Mouse (Mus musculus) layer of hippocampus, adult 9-10 months (tissue): Measurements from ENCODE around the gene Hbq1a.
"Not testable (repeated sequence)": the region's sequence is repeated elsewhere in the genome, so short reads cannot be mapped to it uniquely, and the experiment has no call there.

Experiments used
- DNase-seq: peaks from one replicate; pipeline ENCODE4 v3.0.0; 2022; ENCODE audit warnings: low spot score

The Hbq1a gene

DNA sequence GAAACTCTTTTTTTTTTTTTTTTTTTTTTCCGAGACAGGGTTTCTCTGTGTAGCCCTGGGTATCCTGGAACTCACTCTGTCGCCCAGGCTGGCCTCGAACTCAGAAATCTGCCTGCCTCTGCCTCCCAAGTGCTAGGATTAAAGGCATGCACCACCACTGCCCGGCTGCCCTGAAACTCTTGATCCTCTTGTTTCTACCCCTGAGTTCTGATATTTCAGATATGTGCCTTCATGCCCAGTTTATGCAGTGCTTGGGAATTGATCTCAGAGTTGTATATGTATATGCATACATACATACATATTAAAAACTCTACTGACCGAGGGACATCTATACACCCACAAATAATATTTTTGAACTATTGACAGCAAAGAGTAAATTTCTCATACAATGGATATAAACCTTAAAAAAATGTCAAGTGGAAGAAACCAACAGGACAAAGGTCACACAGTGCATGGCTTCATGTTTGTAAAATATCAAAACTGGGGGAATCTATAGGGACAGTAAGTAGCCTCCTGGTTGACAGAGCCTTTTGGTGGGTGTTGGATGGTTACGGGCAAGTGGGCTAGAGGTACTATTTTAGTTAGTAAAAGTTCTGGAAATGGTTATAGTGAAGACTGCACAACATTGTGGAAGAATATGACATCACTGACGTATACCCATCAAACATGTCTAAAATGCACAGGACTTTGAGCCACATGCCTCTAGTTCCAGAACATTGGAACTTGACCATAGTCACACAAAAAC is 14.7 kb upstream of the Hbq1a start:
- no peak for DNase-seq

DNA sequence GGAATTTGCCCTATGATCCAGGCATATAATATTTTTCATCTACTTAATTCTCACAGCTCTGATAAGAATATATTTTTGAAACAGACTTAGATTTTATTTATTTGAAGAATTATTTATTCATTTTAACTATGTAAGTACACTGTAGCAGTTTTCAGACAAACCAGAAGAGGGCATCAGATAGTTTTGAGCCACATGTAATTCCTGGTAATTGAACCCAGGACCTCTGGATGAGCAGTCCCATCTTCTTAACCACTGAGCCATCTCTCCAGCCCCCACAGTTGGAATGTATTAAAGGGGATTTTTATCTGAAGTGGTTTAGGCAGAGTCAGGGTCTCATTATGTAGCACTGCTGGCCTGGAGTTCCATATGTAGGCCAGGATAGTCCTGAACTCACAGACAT is 14.0 kb upstream of the Hbq1a start:
- not testable (repeated sequence) for DNase-seq

DNA sequence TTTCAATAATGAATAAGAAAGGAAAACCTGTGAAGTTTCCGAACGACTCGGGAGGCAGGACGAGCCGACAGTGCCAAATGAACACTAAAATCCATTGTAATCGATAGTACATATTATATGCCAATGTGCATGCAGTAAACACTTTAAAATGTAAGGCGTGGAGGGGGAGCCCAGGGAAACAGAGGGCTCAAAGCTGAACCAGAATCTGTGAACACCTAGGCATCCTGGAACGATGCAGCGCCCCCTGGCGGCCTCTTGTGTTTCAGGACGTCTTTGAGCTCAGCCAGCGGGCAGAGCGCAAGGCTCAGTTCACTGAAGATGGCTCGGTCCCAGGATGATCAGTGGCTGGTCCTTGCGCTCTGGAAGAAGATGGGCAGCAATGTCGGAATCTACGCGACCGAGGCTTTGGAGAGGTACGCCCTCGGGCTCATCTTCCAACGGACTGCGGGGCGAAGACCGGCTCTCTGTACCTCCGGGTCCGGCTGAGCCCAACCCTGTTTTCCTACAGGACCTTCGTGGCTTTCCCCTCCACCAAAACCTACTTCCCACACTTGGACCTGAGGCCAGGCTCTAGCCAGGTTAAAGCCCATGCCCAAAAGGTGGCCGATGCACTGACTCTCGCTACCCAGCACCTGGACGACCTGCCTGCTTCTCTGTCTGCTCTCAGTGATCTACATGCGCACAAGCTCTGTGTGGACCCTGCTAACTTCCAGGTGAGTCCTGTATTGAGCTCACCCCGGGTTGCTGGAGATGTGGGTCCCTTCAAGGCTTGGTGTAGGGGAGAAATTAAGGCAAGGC is 13.0 kb upstream of the Hbq1a start, which contains the start of gene Hbq1b:
Gene Hbq1b (plus strand): TSS at position 271 of the 798 bp plus-strand sequence.
- peak; percentile 78 for DNase-seq

DNA sequence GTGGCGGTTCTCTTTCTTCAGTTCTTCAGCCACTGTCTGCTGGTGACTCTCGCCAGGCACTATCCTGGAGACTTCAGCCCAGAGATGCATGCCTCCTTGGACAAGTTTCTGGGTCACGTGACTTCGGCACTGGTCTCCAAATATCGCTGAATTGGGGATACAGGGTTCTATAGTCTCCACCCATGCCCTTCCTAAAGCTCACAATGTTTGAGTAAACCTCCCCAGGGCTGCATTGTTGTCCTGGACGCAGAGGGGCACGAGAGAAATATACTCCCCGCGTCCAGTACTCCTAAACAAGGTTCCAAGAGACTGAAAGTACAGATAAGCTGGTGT is 12.4 kb upstream of the Hbq1a start:
- no peak for DNase-seq

DNA sequence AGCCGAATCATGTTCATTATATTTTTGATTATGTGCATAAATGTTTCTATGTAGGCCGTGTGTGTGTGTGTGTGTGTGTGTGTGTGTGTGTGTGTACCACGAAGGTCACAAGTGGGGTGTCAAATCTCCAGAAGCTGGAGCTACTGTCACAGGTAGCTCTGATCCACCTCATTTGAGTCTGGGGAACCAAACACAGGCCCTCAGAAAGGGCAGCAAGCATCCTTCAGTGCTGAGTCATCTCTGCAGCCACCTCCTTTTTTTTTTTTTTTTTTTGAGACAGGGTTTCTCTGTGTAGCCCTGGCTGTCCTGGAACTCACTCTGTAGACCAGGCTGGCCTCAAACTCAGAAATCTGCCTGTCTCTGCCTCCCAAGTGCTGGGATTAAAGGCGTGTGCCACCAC is 7.0 kb upstream of the Hbq1a start:
- DNase-seq: not testable (repeated sequence)

DNA sequence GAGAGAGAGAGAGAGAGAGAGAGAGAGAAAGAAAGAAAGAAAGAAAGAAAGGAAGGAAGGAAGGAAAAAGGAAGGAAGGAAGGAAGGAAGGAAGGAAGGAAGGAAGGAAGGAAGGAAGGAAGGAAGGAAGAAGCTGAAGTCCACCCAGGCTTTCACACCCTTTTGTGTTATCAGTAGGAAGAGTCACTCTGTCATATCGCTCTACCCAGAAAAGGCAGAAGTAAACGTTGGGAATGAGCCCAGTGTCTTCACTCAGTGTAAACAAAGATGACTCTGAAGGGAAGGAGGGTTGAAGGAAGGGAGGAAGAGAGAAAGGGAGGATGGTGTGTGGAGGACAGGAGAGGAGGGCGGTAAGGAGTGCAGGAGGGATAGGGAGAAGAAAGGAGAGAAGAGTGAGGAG is 6.4 kb upstream of the Hbq1a start:
- DNase-seq: not testable (repeated sequence)

DNA sequence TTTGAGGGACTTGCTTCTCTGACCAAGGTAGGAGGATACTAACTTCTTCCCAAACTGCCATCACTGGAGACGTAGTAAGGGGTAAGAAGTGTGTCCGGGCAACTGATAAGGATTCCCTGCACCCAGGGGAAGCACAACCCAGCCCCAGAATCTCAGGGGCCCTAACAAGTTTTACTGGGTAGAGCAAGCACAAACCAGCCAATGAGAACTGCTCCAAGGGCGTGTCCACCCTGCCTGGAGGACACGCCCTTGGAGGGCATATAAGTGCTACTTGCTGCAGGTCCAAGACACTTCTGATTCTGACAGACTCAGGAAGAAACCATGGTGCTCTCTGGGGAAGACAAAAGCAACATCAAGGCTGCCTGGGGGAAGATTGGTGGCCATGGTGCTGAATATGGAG is 3.7 kb upstream of the Hbq1a start, which contains the start of gene Hba-a2:
Gene Hba-a2 (plus strand): TSS at position 287 of the 400 bp plus-strand sequence.
- DNase-seq: not testable (repeated sequence)

DNA sequence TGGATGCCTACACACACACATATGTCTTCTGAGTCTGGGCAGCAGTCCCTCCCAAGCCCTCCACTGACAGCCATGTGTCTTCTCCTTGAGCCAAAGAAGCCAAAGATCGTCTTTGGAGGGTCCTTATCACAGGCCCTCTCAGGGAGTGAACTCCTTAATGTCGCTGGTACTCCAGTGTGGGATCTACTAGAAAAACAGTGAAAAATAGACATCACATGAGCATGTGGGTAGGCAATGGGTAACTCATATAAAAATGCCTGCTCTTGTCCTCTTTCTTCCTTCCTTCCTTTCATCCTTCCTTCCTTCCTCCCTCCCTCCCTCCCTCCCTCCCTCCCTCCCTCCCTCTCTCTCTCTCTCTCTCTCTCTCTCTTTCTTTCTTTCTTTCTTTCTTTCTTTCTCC is 2.5 kb upstream of the Hbq1a start:
- not testable (repeated sequence) for DNase-seq

DNA sequence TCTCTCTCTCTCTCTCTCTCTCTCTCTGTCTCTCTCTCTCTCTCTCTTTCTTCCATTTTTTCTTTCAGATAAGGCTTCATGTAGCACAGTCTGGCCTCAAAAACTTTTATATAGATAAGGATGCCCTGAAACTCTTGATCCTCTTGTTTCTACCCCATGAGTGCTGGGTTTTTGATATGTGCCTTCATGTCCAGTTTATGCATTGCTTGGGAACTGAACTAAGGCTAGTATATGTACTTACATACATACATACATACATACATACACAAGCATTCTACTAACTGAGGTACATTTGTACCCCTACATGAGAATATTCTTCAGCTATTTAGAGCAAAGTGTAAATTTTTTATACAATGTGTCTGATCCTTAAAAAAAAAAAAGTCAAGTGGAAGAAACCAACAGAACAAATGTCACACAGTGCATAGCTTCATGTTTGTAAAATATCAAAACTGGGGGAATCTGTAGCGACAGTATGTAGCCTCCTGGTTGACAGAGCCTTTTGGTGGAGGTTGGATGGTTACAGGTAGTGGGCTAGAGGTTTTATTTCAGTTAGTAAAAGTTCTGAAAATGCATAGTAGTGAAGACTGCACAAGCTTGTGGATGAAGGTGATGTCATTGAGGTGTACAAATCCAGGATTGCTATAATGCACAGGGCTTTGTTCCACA is 1.9 kb upstream of the Hbq1a start:
- no peak for DNase-seq

DNA sequence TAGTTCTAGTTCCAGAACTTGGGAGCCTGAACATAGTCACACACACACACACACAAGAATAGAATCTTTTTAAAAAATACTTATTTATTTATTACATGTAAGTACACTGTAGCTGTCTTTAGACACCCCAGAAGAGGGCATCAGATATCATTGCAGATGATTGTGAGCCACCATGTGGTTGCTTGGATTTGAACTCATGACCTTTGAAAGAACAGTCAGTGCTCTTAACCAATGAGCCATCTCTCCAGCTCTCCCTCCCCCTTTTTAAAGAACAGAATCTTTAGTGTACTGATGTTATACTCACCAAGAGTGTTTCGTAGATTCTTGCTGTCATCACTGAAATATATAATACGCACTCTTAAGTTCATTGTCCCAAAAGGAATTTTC is 1.3 kb upstream of the Hbq1a start:
- DNase-seq: no peak

DNA sequence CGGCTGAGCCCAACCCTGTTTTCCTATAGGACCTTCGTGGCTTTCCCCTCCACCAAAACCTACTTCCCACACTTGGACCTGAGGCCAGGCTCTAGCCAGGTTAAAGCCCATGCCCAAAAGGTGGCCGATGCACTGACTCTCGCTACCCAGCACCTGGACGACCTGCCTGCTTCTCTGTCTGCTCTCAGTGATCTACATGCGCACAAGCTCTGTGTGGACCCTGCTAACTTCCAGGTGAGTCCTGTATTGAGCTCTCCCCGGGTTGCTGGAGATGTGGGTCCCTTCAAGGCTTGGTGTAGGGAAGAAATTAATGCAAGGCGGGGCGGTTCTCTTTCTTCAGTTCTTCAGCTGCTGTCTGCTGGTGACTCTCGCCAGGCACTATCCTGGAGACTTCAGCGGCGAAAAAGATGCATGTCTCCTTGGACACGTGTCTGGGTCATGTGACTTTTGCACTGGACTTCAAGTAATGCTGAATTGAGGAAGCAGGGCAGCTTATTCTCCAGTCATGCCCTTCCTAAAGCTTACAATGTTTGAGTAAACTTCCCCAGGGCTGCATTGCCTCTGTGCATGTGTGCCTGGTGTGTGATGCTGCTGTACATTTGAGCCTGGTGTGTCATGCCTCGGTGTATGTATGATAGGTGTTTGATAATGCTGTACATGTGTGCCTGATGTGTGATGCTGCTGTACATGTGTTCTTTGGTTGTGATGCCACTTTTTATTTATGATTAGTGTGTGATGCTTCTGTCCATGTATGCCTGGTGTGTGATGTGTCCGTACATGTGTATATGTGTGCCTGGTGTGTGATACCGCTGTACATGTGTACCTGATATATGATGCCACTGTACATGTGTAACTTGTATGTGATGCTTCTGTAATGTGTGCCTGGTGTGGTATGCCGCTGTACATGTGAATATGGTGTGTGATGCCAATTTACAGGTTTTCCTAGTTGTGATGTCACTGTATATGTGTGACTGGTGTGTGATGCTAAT is 704 bp downstream of the Hbq1a start:
- no peak for DNase-seq

DNA sequence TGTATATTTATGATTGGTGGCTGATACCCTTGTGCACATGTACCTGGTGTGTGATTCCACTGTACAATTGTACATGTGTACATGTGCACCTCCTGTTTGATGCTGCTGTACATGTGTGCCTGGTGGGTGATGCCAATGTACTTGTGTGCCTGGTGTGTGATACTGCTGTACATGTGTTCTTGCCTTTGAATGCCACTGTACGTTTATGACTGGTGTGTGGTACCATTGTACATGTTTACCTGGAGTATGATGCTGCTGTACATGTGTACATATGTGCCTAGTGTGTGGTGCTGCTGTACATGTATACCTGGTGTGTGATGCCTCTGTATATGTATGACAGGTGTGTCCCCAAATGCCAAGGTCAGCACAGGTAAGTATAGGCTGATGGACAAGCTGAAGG is 1.6 kb downstream of the Hbq1a start:
- no peak for DNase-seq

DNA sequence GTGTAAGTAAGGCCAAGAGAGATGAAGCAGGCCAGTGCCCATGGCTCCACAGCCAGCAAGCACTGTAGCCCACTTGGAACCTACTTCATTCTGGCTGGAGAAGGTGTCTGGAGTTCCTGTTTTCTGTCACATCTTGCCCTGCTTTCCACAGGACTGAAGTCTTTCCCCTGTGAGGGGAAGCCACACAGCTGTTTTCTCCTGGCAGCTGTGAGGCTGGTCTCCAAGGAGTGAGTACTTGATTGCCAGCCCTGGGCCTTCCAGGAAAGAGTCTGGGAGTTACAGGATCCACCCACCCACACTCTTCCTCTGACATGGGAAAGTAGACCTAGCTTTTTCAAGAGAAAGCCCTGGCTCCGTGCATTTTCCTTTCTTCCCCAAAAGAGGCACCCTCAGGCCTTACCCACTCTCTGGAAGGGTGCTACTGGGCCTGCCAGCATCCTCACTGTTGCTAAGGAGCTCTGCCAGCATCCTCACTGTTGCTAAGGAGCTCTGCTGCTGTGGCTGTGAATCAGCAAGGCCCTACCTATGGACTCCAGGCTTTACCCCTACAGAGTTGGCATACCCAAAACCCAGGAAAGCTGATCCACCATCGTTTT is 3.1 kb downstream of the Hbq1a start:
- no peak for DNase-seq

DNA sequence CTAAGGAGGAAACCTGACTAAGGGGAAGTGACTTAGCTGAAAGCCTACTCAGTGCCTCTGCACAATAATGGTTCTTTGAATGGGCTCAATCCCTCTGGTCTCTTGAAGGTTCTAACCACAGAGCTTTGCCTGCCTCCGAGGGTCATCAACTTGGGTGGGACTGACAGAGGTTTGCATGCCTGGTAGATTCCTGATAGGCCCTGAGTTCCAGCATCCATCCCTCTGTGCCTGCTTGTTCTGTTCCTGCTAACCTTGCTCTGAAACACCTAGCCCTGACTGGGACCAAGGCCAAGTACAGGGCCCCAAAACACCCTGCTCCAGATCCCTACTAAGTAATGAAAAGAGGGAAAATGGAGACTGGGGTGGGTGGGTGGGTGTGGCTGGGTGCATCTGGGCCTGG is 3.6 kb downstream of the Hbq1a start:
- DNase-seq: no peak

DNA sequence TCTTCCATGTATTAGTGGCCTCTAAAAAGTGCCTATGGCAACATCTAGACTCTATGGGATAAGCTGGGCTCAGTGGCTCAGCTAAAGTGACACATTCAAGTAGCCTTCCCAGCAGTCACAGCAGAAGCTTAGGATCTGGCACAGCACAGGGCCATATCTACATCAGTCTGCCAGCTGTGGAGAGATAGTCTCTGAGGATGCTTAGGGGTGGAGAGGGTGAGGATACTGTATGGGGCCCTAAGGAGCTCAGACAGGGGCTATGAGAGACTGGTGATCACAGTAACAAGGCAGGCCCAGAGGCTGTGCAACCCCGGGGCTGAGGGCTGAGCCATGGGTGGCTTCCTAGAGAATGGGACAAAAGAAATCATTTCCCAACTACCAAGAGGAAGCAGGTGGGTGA is 7.1 kb downstream of the Hbq1a start:
- DNase-seq: no peak

DNA sequence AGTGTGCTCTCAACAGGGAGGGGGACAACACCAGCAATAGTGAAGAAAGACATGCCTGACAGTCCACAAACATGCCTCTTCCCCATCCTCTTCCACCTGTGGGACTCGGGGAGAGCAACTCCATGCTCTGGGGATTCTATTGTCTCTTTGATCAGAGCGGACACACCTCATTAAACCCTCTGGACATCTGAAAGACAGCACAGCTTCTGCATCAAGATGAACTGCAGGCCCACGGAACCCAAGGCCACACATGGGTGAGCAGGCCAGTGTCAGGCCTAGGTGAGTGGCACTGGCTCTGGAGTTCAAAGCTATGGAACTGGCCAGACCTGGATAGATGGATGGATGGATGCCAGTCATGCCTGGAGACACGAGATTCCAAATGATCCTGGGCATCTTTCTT is 9.6 kb downstream of the Hbq1a start:
- no peak for DNase-seq

DNA sequence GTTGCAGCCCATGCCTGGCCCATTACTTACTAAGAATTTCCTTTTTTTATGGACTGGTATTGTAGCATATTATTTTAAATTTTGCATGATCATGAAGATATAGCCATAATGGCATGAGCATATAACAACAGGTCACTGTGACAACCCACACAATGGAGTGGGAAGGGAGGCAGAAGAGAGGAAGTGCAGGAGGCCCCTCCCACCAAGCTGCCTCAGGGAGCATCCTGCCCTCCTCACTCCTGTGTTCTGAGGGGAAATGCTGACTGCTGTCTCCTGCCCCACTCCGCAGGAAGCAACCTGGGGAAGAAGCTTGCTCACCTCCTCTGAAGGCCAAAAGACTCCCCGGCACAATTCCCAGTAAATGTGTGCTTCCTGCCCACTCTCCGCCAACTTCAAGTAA is 10.1 kb downstream of the Hbq1a start:
- DNase-seq: no peak

DNA sequence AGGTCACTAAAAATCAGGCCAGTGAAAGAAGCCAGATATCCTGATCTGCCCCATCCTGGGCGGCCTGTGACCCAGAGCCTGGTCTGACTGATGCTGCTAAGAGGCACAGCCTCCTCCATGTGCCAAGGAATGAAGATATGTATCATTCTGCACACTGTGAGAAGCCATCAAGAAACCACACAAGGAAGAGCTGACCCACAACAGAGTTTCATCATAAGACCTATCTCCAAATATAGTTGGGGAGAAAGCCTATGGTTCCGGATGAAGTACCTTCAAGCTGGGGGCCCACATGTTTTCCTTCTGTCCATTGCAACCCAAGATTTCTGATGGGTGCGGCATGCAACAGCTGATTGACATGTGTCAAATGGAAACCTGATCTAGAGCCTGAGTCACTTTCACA is 16.1 kb downstream of the Hbq1a start:
- DNase-seq: no peak

DNA sequence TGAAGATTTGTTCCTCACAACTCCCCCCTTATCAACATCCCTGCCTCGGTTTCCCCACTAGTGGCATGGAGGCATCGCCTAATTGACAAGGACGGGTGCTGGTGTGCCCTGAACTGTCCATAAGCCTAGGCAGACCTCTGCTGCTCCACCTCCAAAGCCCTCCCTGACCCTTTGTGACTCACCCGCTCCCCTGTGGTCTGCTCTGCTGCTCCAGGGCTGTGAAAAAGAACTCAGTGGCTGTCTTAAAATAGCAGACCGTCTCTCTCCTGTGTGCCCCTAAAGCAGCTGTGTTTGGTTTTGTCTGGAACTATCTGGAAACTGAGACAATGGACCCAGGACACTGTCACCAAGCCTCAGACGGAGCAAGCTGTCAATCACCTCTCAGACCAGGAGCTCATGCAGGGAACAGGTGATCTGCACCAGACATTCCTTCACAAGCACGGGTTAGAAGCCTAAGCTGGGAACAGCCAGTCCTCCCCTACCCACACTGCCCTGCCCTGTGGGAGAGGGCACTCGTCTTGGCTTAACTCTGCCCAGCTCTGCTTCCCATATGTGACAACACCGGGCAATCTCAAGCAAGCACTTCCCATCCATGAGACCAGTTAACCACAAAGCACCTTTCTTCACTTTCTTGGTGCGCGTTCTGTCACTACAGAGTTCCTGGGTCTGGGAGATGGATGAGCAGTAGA is 20.8 kb downstream of the Hbq1a start:
- no peak for DNase-seq

DNA sequence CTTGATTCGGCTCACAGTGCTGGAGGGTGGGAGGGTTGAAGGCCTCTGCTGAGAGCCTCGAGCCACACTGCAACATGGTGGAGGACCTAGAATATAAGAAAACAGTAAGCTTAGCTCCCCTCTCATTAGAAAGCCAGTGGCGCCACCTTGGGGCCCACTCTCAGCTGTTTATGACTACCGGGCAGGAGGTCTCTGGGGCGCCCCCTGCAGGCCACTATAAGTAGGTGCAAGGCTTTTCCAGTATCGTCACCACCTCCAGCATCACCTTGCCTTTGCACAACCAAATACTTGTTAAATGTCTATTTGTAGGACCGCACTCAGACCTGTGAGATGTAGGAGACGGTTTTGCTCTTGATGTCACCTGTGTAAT is 21.3 kb downstream of the Hbq1a start:
- no peak for DNase-seq

DNA sequence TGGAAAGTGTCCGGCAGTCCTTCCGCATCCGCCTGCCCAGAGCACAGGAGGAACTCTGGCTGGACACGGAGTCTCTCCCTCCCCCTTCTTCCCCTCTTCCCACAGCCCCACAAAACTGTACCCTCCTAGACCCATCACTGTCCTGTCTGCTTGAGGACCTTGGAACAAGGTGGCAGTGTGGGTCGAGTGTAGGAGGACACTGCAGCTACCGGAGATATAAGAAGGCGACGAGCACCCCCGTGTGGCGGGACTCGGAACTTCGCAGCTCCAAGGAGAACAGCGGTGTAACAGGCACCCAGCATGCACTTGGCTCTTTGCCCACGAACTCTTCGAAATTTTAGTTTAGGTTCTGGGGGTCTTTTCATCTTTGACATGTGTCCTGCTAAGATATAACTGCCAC is 24.7 kb downstream of the Hbq1a start:
- DNase-seq: peak; percentile 74
